Mouse (Mus musculus): Measurements from ENCODE around the gene Rab37. TPM values are rescaled to one million over a fixed set of nuclear protein-coding genes. Genes with fewer than 3 reads are reported as not detected.

Gene Rab37
- polyA plus RNA-seq, 1 experiment = 0.02 TPM

DNA sequence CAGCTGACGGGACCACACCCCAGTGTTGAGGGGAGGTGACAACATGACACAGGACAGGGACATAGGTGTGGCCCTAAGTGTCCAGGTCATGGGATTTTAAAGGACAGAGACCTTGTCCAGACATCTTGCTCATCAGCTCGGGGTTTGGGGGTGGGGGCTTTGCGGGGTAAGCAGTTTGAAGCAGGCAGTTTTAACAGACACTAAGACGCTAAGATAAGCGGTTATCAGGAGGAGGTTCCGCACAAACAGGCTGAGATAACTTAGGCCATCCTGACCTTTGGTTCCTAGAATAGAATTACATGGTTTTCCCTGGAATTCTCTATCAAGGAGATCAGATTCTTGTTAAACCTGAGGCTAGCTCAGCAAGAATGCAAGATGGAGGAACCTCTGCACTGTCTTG is 103.5 kb downstream of the Rab37 start:
- no peak for TF ChIP-seq MYOD1 (IDR thresholded peaks at IDR 0.05; ENCODE audit: control insufficient read depth in 1 of 3, insufficient read length in 2 of 3, low read depth in 2 of 3)
- no peak for TF ChIP-seq TCF12 (IDR thresholded peaks at IDR 0.05; ENCODE audit: insufficient read depth, poor library complexity, severe bottlenecking)
- no peak for TF ChIP-seq MAX (IDR thresholded peaks at IDR 0.05; ENCODE audit: low read depth)
- no peak for TF ChIP-seq REST (IDR thresholded peaks at IDR 0.05; ENCODE audit: insufficient read depth, insufficient read length)
- TF ChIP-seq TCF3 (IDR thresholded peaks at IDR 0.05; ENCODE audit: insufficient read length, low read depth) = no peak
- no peak for TF ChIP-seq SRF (IDR thresholded peaks at IDR 0.05; ENCODE audit: control insufficient read depth, insufficient read length, low read depth)
- TF ChIP-seq CEBPB (IDR thresholded peaks at IDR 0.05; ENCODE audit: insufficient read depth, poor library complexity, severe bottlenecking) = no peak
- TF ChIP-seq POLR2AphosphoS2 (IDR thresholded peaks at IDR 0.05; ENCODE audit: insufficient read length, low read depth) = no peak
- Histone ChIP-seq H3K36me3 (ENCODE audit: control insufficient read depth, insufficient read depth) (no peaks in the 10 kb centered on the region), H3K4me3 (no peak overlapping the region), H3K79me2 (ENCODE audit: control insufficient read depth, insufficient read depth) (no peaks in the 10 kb centered on the region), H3K4me2 (ENCODE audit: low read depth) (no peak overlapping the region), H3K27me3 (ENCODE audit: control insufficient read depth, insufficient read depth, insufficient read length) (no peaks in the 10 kb centered on the region), H3ac (ENCODE audit: control insufficient read depth, insufficient read length) (no peak overlapping the region)

- Histone ChIP-seq H3K27me3 (ENCODE audit: control insufficient read depth, insufficient read depth, insufficient read length) (no peaks in the 10 kb centered on the region), H3K4me2 (ENCODE audit: low read depth) (no peak overlapping the region)
- TF ChIP-seq CEBPB (IDR thresholded peaks at IDR 0.05; ENCODE audit: insufficient read depth, poor library complexity, severe bottlenecking) = no peak
- no peak for TF ChIP-seq USF1 (IDR thresholded peaks at IDR 0.05; ENCODE audit: low read depth)
- TF ChIP-seq SRF (IDR thresholded peaks at IDR 0.05; ENCODE audit: control insufficient read depth, insufficient read length, low read depth) = no peak
- no peak for TF ChIP-seq MYOG (IDR thresholded peaks at IDR 0.05; ENCODE audit: control insufficient read depth in 1 of 3, insufficient read depth in 1 of 3, insufficient read length in 2 of 3, low read depth in 2 of 3)
- no peak for TF ChIP-seq MYOD1 (IDR thresholded peaks at IDR 0.05; ENCODE audit: control insufficient read depth in 1 of 3, insufficient read length in 2 of 3, low read depth in 2 of 3)
- TF ChIP-seq POLR2A (IDR thresholded peaks at IDR 0.05; ENCODE audit: insufficient read length, low read depth) = no peak
- no peak for TF ChIP-seq TCF12 (IDR thresholded peaks at IDR 0.05; ENCODE audit: insufficient read depth, poor library complexity, severe bottlenecking)
- TF ChIP-seq MAX (IDR thresholded peaks at IDR 0.05; ENCODE audit: low read depth) = no peak
- no peak for TF ChIP-seq POLR2AphosphoS2 (IDR thresholded peaks at IDR 0.05; ENCODE audit: insufficient read length, low read depth)
- no peak for TF ChIP-seq TCF3 (IDR thresholded peaks at IDR 0.05; ENCODE audit: insufficient read length, low read depth)
- no peak for TF ChIP-seq REST (IDR thresholded peaks at IDR 0.05; ENCODE audit: insufficient read depth, insufficient read length)
- TF ChIP-seq E2F4 (IDR thresholded peaks at IDR 0.05; ENCODE audit: insufficient read depth) = no peak
Observed at GRCm38 (mm10) chr11:115195933-115196332, 104.7 kb downstream of the Rab37 start.

DNA sequence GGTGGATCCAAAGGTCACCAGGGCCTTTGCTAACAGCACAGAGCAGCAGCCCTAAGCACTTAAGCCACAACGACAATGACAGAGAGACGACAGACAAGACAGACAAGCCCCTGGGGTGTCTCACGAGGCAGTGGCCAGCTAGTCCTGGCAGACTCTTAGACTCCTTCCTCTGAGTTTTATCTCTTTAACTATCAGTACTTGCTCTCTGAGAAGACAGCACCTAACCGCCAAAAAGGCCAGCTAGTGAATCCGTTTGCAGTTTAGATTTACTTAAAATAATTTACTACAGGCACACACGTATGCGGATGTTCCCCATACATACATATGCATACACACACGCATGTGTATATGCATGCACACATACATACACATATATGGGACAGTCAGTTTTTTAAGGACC is 106.3 kb downstream of the Rab37 start:
- TF ChIP-seq USF1 (IDR thresholded peaks at IDR 0.05; ENCODE audit: low read depth) (no peak), MYOD1 (IDR thresholded peaks at IDR 0.05; ENCODE audit: control insufficient read depth in 1 of 3, insufficient read length in 2 of 3, low read depth in 2 of 3) (no peak), POLR2A (IDR thresholded peaks at IDR 0.05; ENCODE audit: insufficient read length, low read depth) (no peak), REST (IDR thresholded peaks at IDR 0.05; ENCODE audit: insufficient read depth, insufficient read length) (no peak), POLR2AphosphoS2 (IDR thresholded peaks at IDR 0.05; ENCODE audit: insufficient read length, low read depth) (no peak), TCF3 (IDR thresholded peaks at IDR 0.05; ENCODE audit: insufficient read length, low read depth) (no peak), E2F4 (IDR thresholded peaks at IDR 0.05; ENCODE audit: insufficient read depth) (no peak), TCF12 (IDR thresholded peaks at IDR 0.05; ENCODE audit: insufficient read depth, poor library complexity, severe bottlenecking) (no peak), SRF (IDR thresholded peaks at IDR 0.05; ENCODE audit: control insufficient read depth, insufficient read length, low read depth) (no peak), MAX (IDR thresholded peaks at IDR 0.05; ENCODE audit: low read depth) (no peak), CEBPB (IDR thresholded peaks at IDR 0.05; ENCODE audit: insufficient read depth, poor library complexity, severe bottlenecking) (no peak), MYOG (IDR thresholded peaks at IDR 0.05; ENCODE audit: control insufficient read depth in 1 of 3, insufficient read depth in 1 of 3, insufficient read length in 2 of 3, low read depth in 2 of 3) (no peak)
- no peak overlapping the region for H3ac ChIP-seq (ENCODE audit: control insufficient read depth, insufficient read length)

More at GRCm38 (mm10) chr11:115195933-115196332, 104.7 kb downstream of the Rab37 start:
- no peaks in the 10 kb centered on the region for H3K79me2 ChIP-seq (ENCODE audit: control insufficient read depth, insufficient read depth)
- no peak overlapping the region for H3ac ChIP-seq (ENCODE audit: control insufficient read depth, insufficient read length)
- H3K36me3 ChIP-seq (ENCODE audit: control insufficient read depth, insufficient read depth) = no peaks in the 10 kb centered on the region
- H3K4me3 ChIP-seq = no peak overlapping the region

GRCm38 (mm10) chr11:115198932-115199384 is 107.7 kb downstream of the Rab37 start:
- TF ChIP-seq MYOG (IDR thresholded peaks at IDR 0.05; ENCODE audit: control insufficient read depth in 1 of 3, insufficient read depth in 1 of 3, insufficient read length in 2 of 3, low read depth in 2 of 3) = no peak
- no peak for TF ChIP-seq POLR2A (IDR thresholded peaks at IDR 0.05; ENCODE audit: insufficient read length, low read depth)
- no peak for TF ChIP-seq USF1 (IDR thresholded peaks at IDR 0.05; ENCODE audit: low read depth)
- no peak for TF ChIP-seq E2F4 (IDR thresholded peaks at IDR 0.05; ENCODE audit: insufficient read depth)
- no peak for TF ChIP-seq REST (IDR thresholded peaks at IDR 0.05; ENCODE audit: insufficient read depth, insufficient read length)
- TF ChIP-seq CEBPB (IDR thresholded peaks at IDR 0.05; ENCODE audit: insufficient read depth, poor library complexity, severe bottlenecking) = no peak
- no peak for TF ChIP-seq TCF12 (IDR thresholded peaks at IDR 0.05; ENCODE audit: insufficient read depth, poor library complexity, severe bottlenecking)
- TF ChIP-seq MAX (IDR thresholded peaks at IDR 0.05; ENCODE audit: low read depth) = no peak
- no peak for TF ChIP-seq SRF (IDR thresholded peaks at IDR 0.05; ENCODE audit: control insufficient read depth, insufficient read length, low read depth)
- no peak for TF ChIP-seq MYOD1 (IDR thresholded peaks at IDR 0.05; ENCODE audit: control insufficient read depth in 1 of 3, insufficient read length in 2 of 3, low read depth in 2 of 3)
- no peak for TF ChIP-seq TCF3 (IDR thresholded peaks at IDR 0.05; ENCODE audit: insufficient read length, low read depth)
- TF ChIP-seq POLR2AphosphoS2 (IDR thresholded peaks at IDR 0.05; ENCODE audit: insufficient read length, low read depth) = no peak
- no peaks in the 10 kb centered on the region for H3K36me3 ChIP-seq (ENCODE audit: control insufficient read depth, insufficient read depth)
- H3K79me2 ChIP-seq (ENCODE audit: control insufficient read depth, insufficient read depth) = no peaks in the 10 kb centered on the region
- no peaks in the 10 kb centered on the region for H3K27me3 ChIP-seq (ENCODE audit: control insufficient read depth, insufficient read depth, insufficient read length)
- no peak overlapping the region for H3ac ChIP-seq (ENCODE audit: control insufficient read depth, insufficient read length)
- no peak overlapping the region for H3K4me2 ChIP-seq (ENCODE audit: low read depth)
- no peak overlapping the region for H3K4me3 ChIP-seq

More for the DNA sequence above, 106.3 kb downstream of the Rab37 start:
- no peaks in the 10 kb centered on the region for H3K27me3 ChIP-seq (ENCODE audit: control insufficient read depth, insufficient read depth, insufficient read length)
- no peaks in the 10 kb centered on the region for H3K36me3 ChIP-seq (ENCODE audit: control insufficient read depth, insufficient read depth)
- H3K4me3 ChIP-seq = no peak overlapping the region
- H3K79me2 ChIP-seq (ENCODE audit: control insufficient read depth, insufficient read depth) = no peaks in the 10 kb centered on the region
- no peak overlapping the region for H3K4me2 ChIP-seq (ENCODE audit: low read depth)

All from myocyte (in vitro differentiated cells).